Mouse (Mus musculus): Measurements from ENCODE around the gene Styx. TPM values are rescaled to one million over a fixed set of nuclear protein-coding genes. Genes with fewer than 3 reads are reported as not detected.

Styx gene
- polyA plus RNA-seq, 1 experiment from 2014 or later: 81.2 TPM

DNA sequence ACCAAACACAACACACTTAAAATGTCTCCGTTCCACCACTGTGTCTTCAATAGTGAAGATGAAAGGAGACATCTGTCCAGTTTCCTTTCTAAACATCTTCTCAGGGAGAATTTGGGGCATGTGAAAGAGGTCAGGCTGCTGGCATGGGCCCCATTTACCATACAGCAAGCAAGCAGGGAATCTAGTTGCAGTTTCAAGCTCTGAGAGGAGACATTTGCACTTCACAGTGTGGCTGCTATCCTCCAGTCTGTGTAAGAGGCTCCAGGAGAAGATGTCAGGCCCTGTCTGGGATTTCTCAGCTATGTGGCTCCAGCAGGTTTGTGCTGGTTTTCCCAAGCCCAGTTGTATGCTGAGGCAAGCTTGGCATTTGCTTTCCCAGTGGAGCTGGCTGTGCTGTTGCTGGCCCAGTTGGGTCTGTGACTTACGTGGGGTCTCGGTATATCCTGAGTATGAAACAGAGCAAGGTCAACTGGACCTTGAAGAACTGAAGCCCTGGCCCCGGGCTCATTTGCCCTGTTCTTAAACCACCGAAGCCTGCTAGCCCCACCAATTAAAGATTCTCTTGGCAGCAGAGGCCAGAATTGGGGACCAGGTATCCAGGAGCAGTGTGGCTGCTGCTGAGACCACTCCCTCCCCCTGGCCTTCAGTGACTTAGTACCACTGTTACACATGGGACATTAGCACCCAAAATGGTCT lies 102.8 kb downstream of the Styx start:
- H3K4me3 ChIP-seq (ENCODE audit: low read length): no peak overlapping the region
- H3K4me1 ChIP-seq (ENCODE audit: control insufficient read depth, insufficient read depth, low read length): peaks cover 42% of the 10 kb centered on the region
- peaks cover 11% of the 10 kb centered on the region for H3K36me3 ChIP-seq (ENCODE audit: control insufficient read depth, insufficient read depth, low read length)
- 0 out of 2 replicates have a peak, but pooled peaks have one; percentile 7 for ATAC-seq (ENCODE audit: low FRiP score, low TSS enrichment)
- H3K9ac ChIP-seq (ENCODE audit: low read depth, low read length): no peak overlapping the region
- H3K27ac ChIP-seq (ENCODE audit: low read depth, low read length): peak overlapping the region; percentile 88
- no peak overlapping the region for H3K4me2 ChIP-seq (replicated peaks; ENCODE audit: low read depth, low read length)
- WGBS: 51% methylated on average over 5 of the region's 5 CpGs
- no peaks in the 10 kb centered on the region for H3K27me3 ChIP-seq (ENCODE audit: control insufficient read depth, insufficient read depth, low read length)
- H3K9me3 ChIP-seq (ENCODE audit: control insufficient read depth, low read length): no peaks in the 10 kb centered on the region

DNA sequence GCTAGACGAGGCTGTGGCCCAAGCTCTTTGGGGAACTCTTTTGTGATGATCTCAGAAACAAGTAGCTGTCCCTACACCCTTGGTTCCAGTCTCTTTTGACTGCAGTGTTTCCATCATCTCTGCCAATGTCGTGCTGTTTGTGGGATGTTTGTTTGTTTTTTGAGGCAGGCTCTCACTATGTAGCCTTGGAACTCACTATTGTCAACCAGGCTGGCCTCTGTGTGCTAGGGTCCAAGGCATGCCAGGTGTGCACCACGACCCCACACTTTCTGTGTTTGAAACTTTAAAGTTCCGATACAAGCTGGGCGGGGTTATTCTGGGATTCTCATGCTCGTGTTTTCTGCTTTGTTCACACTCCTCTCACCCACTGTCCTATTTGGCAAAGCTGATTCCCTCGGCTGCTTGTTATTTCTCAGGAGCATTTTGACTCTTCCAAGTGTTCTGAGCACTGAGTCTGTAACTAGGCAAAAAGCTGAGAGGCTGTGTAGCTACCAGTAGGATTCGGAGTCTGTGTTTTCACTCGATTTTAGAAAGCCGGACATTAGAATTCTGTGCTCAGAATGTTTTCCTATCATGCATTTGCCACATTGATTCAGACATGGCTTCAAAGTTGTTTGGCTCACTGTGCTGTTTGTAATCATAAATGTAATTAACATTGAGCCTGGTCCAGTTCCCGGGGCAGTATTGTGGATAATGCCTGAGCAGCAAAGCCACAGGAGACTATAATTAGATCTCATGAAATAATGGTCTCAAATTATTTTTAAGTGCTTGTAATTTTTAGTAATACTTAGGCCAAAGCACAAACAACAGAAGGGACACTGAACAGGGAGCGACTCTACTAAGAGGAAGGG lies 105.0 kb downstream of the Styx start:
- H3K4me1 ChIP-seq (ENCODE audit: control insufficient read depth, insufficient read depth, low read length): peaks cover 42% of the 10 kb centered on the region
- no peaks in the 10 kb centered on the region for H3K9me3 ChIP-seq (ENCODE audit: control insufficient read depth, low read length)
- peak overlapping the region; percentile 80 for H3K27ac ChIP-seq (ENCODE audit: low read depth, low read length)
- H3K4me3 ChIP-seq (ENCODE audit: low read length): no peak overlapping the region
- no peaks in the 10 kb centered on the region for H3K27me3 ChIP-seq (ENCODE audit: control insufficient read depth, insufficient read depth, low read length)
- ATAC-seq (ENCODE audit: low FRiP score, low TSS enrichment): no peak
- WGBS: 72% methylated on average over 12 of the region's 12 CpGs
- no peak overlapping the region for H3K9ac ChIP-seq (ENCODE audit: low read depth, low read length)
- peaks cover 26% of the 10 kb centered on the region for H3K36me3 ChIP-seq (ENCODE audit: control insufficient read depth, insufficient read depth, low read length)
- no peak overlapping the region for H3K4me2 ChIP-seq (replicated peaks; ENCODE audit: low read depth, low read length)

- H3K36me3 ChIP-seq (ENCODE audit: control insufficient read depth, insufficient read depth, low read length): peaks cover 31% of the 10 kb centered on the region
- WGBS: 30% methylated on average over 1 of the region's 1 CpGs
- no peak overlapping the region for H3K4me3 ChIP-seq (ENCODE audit: low read length)
- no peak overlapping the region for H3K9ac ChIP-seq (ENCODE audit: low read depth, low read length)
- H3K4me2 ChIP-seq (replicated peaks; ENCODE audit: low read depth, low read length): no peak overlapping the region
- H3K27ac ChIP-seq (ENCODE audit: low read depth, low read length): peak overlapping the region; percentile 80
- ATAC-seq (ENCODE audit: low FRiP score, low TSS enrichment): no peak
- peaks cover 37% of the 10 kb centered on the region for H3K4me1 ChIP-seq (ENCODE audit: control insufficient read depth, insufficient read depth, low read length)
- no peaks in the 10 kb centered on the region for H3K27me3 ChIP-seq (ENCODE audit: control insufficient read depth, insufficient read depth, low read length)
- no peaks in the 10 kb centered on the region for H3K9me3 ChIP-seq (ENCODE audit: control insufficient read depth, low read length)
Observed at GRCm38 (mm10) chr14:45456502-45456846, 105.6 kb downstream of the Styx start.

- Histone ChIP-seq H3K9me3 (ENCODE audit: control insufficient read depth, low read length) (no peaks in the 10 kb centered on the region), H3K4me3 (ENCODE audit: low read length) (no peak overlapping the region), H3K4me2 (replicated peaks; ENCODE audit: low read depth, low read length) (no peak overlapping the region), H3K27me3 (ENCODE audit: control insufficient read depth, insufficient read depth, low read length) (no peaks in the 10 kb centered on the region), H3K27ac (ENCODE audit: low read depth, low read length) (no peak overlapping the region; the same call in 1 of the 2 replicates), H3K9ac (ENCODE audit: low read depth, low read length) (no peak overlapping the region), H3K4me1 (ENCODE audit: control insufficient read depth, insufficient read depth, low read length) (peaks cover 35% of the 10 kb centered on the region), H3K36me3 (ENCODE audit: control insufficient read depth, insufficient read depth, low read length) (peaks cover 36% of the 10 kb centered on the region)
- 87% methylated on average over 9 of the region's 9 CpGs for WGBS
- ATAC-seq (ENCODE audit: low FRiP score, low TSS enrichment): no peak
Observed at GRCm38 (mm10) chr14:45457003-45457402, 106.1 kb downstream of the Styx start.

DNA sequence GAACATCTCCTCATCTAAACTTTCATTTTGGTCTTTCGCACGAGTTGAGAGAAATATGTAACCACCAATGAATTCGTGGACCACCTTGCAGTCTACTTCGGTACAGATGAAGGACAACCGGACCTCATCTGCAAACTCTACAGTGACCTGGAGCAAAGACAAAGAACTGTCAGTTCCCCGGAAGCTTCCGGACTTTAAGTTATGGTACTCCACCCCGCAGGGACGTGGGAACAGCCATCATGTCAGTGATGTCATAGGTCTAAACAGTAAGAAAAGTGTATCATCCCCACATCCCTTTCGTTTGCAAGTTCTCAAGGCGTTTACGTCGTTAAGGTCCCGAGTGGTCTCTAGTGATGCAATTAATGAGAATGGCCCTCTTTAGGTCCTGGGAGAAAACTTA lies 109.0 kb downstream of the Styx start:
- Histone ChIP-seq H3K4me3 (ENCODE audit: low read length) (no peak overlapping the region), H3K4me1 (ENCODE audit: control insufficient read depth, insufficient read depth, low read length) (peaks cover 27% of the 10 kb centered on the region), H3K4me2 (replicated peaks; ENCODE audit: low read depth, low read length) (no peak overlapping the region), H3K9me3 (ENCODE audit: control insufficient read depth, low read length) (no peaks in the 10 kb centered on the region), H3K27ac (ENCODE audit: low read depth, low read length) (no peak overlapping the region), H3K27me3 (ENCODE audit: control insufficient read depth, insufficient read depth, low read length) (no peaks in the 10 kb centered on the region), H3K9ac (ENCODE audit: low read depth, low read length) (no peak overlapping the region), H3K36me3 (ENCODE audit: control insufficient read depth, insufficient read depth, low read length) (peaks cover 59% of the 10 kb centered on the region)
- 96% methylated on average over 14 of the region's 14 CpGs for WGBS
- ATAC-seq (ENCODE audit: low FRiP score, low TSS enrichment): no peak

DNA sequence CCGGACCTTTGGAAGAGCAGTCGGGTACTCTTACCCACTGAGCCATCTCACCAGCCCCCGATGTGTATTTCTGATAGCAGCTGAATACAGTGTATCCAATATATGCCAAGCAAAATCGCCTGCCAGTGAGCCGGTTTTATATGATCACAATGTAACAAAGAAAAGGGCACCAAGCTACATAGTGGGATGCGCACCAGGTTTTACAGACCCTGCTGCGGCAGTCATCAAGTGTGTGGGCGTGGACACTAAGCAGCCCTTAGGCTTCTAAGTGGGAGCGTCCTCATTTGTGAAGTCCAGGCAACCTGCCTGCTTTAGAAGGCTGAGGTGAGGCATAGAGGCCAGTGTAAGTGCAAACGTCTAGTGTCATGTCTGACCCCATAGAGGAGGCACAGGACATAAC lies 109.6 kb downstream of the Styx start:
- no peak for ATAC-seq (ENCODE audit: low FRiP score, low TSS enrichment)
- no peak overlapping the region for H3K4me3 ChIP-seq (ENCODE audit: low read length)
- WGBS: 91% methylated on average over 10 of the region's 10 CpGs
- no peaks in the 10 kb centered on the region for H3K27me3 ChIP-seq (ENCODE audit: control insufficient read depth, insufficient read depth, low read length)
- H3K36me3 ChIP-seq (ENCODE audit: control insufficient read depth, insufficient read depth, low read length): peaks cover 63% of the 10 kb centered on the region
- H3K4me1 ChIP-seq (ENCODE audit: control insufficient read depth, insufficient read depth, low read length): peaks cover 27% of the 10 kb centered on the region
- H3K4me2 ChIP-seq (replicated peaks; ENCODE audit: low read depth, low read length): no peak overlapping the region
- no peak overlapping the region for H3K9ac ChIP-seq (ENCODE audit: low read depth, low read length)
- no peaks in the 10 kb centered on the region for H3K9me3 ChIP-seq (ENCODE audit: control insufficient read depth, low read length)
- H3K27ac ChIP-seq (ENCODE audit: low read depth, low read length): no peak overlapping the region

- Histone ChIP-seq H3K9ac (ENCODE audit: low read depth, low read length) (no peak overlapping the region), H3K4me1 (ENCODE audit: control insufficient read depth, insufficient read depth, low read length) (peaks cover 17% of the 10 kb centered on the region), H3K36me3 (ENCODE audit: control insufficient read depth, insufficient read depth, low read length) (peaks cover 76% of the 10 kb centered on the region), H3K27me3 (ENCODE audit: control insufficient read depth, insufficient read depth, low read length) (no peaks in the 10 kb centered on the region), H3K4me3 (ENCODE audit: low read length) (no peak overlapping the region), H3K9me3 (ENCODE audit: control insufficient read depth, low read length) (no peaks in the 10 kb centered on the region), H3K27ac (ENCODE audit: low read depth, low read length) (no peak overlapping the region), H3K4me2 (replicated peaks; ENCODE audit: low read depth, low read length) (no peak overlapping the region)
- ATAC-seq (ENCODE audit: low FRiP score, low TSS enrichment): no peak
- 96% methylated on average over 6 of the region's 6 CpGs for WGBS
Observed at GRCm38 (mm10) chr14:45461945-45462344, 111.1 kb downstream of the Styx start.

GRCm38 (mm10) chr14:45462374-45462773 lies 111.5 kb downstream of the Styx start:
- Histone ChIP-seq H3K4me2 (replicated peaks; ENCODE audit: low read depth, low read length) (no peak overlapping the region), H3K9ac (ENCODE audit: low read depth, low read length) (no peak overlapping the region), H3K27ac (ENCODE audit: low read depth, low read length) (no peak overlapping the region), H3K4me3 (ENCODE audit: low read length) (no peak overlapping the region), H3K9me3 (ENCODE audit: control insufficient read depth, low read length) (no peaks in the 10 kb centered on the region), H3K27me3 (ENCODE audit: control insufficient read depth, insufficient read depth, low read length) (no peaks in the 10 kb centered on the region), H3K4me1 (ENCODE audit: control insufficient read depth, insufficient read depth, low read length) (peaks cover 17% of the 10 kb centered on the region), H3K36me3 (ENCODE audit: control insufficient read depth, insufficient read depth, low read length) (peaks cover 80% of the 10 kb centered on the region)
- 65% methylated on average over 6 of the region's 6 CpGs for WGBS
- no peak for ATAC-seq (ENCODE audit: low FRiP score, low TSS enrichment)

DNA sequence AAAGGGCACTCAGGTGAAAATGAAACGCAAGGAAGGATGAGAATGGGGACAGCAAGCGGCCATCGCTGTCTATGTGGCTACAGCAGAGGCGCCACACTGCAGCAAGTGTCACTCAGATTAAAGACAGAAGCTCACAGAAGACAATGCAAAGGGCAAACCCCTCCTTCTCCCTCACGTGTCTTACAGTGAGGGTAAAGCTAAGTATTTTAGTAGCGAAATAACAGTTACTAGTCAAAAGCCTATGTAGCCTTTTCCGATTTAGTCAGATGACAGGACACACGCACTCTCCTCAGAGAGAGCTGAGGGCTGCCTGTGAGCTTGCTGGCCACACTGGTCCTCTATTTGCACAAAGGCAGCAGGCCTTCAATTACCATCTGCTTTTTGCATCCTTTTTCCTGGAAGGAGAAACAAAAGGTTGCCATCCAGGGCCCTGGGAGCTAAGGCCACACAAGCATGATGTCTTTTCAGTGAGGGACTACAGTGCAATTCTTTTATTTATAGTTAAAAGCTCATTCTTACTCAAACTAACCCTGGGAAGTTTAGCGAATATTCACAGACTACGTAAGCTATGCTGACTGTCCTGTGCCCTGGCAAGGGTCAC lies 112.1 kb downstream of the Styx start:
- Histone ChIP-seq H3K9me3 (ENCODE audit: control insufficient read depth, low read length) (no peaks in the 10 kb centered on the region), H3K27me3 (ENCODE audit: control insufficient read depth, insufficient read depth, low read length) (no peaks in the 10 kb centered on the region), H3K27ac (ENCODE audit: low read depth, low read length) (peak overlapping the region; percentile 76), H3K4me3 (ENCODE audit: low read length) (no peak overlapping the region), H3K4me2 (replicated peaks; ENCODE audit: low read depth, low read length) (no peak overlapping the region), H3K4me1 (ENCODE audit: control insufficient read depth, insufficient read depth, low read length) (peaks cover 17% of the 10 kb centered on the region), H3K9ac (ENCODE audit: low read depth, low read length) (no peak overlapping the region), H3K36me3 (ENCODE audit: control insufficient read depth, insufficient read depth, low read length) (peaks cover 81% of the 10 kb centered on the region)
- WGBS: 76% methylated on average over 10 of the region's 10 CpGs
- ATAC-seq (ENCODE audit: low FRiP score, low TSS enrichment): no peak

All from kidney, embryonic 14.5 days (tissue).